Mouse (Mus musculus) forebrain, embryonic 14.5 days (tissue): ENCODE results near the gene Bpifb9a. TPM values are rescaled to one million over a fixed set of nuclear protein-coding genes. Genes with fewer than 3 reads are reported as not detected.
"Not testable (repeated sequence)": the region's sequence is repeated elsewhere in the genome, so short reads cannot be mapped to it uniquely, and the experiment has no call there.

Experiments used
- ATAC-seq: fragments of 200-750 bp; cut with Nextera tagmentation; 2 replicates; pipeline ENCODE4 v1.8.0; 2017; ENCODE audit warnings: mild to moderate bottlenecking, moderate library complexity
- DNase-seq: peaks from one replicate; pipeline ENCODE4 v3.0.0-alpha.2; 2015; ENCODE audit warnings: low spot score
- H3K27ac ChIP-seq: fragments of 300-500 bp; sonication (generic); 2 replicates; pipeline ENCODE4 v1.5.1; 2014; ENCODE audit warnings: low read depth, mild to moderate bottlenecking, control low read depth, low read length, moderate library complexity
- H3K27me3 ChIP-seq: fragments of 300-500 bp; sonication (generic); replicated peaks from 2 replicates; pipeline ENCODE4 v1.6.1; 2014; ENCODE audit warnings: low read length, control low read depth, mixed read lengths; ENCODE audit not compliant: control insufficient read depth, insufficient read depth
- H3K36me3 ChIP-seq: fragments of 300-500 bp; sonication (generic); 2 replicates; pipeline ENCODE4 v1.6.1; 2014; ENCODE audit warnings: low read length, control low read depth; ENCODE audit not compliant: control insufficient read depth, insufficient read depth
- H3K4me1 ChIP-seq: fragments of 300-500 bp; sonication (generic); 2 replicates; pipeline ENCODE4 v1.6.1; 2014; ENCODE audit warnings: antibody characterized with exemption, low read length, control low read depth; ENCODE audit not compliant: control insufficient read depth, insufficient read depth
- H3K4me2 ChIP-seq: fragments of 300-500 bp; sonication (generic); 2 replicates; pipeline ENCODE4 v1.6.1; 2014; ENCODE audit warnings: mild to moderate bottlenecking, control low read depth, low read length
- H3K4me3 ChIP-seq: fragments of 300-500 bp; sonication (generic); 2 replicates; pipeline ENCODE4 v1.5.1; 2014; ENCODE audit warnings: low read depth, low read length, control low read depth
- H3K9ac ChIP-seq: fragments of 300-500 bp; sonication (generic); 2 replicates; pipeline ENCODE4 v1.6.1; 2014; ENCODE audit warnings: mild to moderate bottlenecking, low read length, control low read depth, moderate library complexity
- H3K9me3 ChIP-seq: fragments of 300-500 bp; sonication (generic); replicated peaks from 2 replicates; pipeline ENCODE4 v1.6.1; 2016; ENCODE audit warnings: low read length, control low read depth, mixed read lengths; ENCODE audit not compliant: control insufficient read depth
- WGBS: fragments of 180-500 bp; shearing (Covaris S2); extraction: QIAGEN DNeasy Blood & Tissue Kit; methylation state at CpG from one replicate; pipeline ENCODE4 v1.1.7; 2014; 5-methylcytosine and 5-hydroxymethylcytosine counted together
- polyA plus RNA-seq: library from polyadenylated mRNA; unstranded; fragments of >200 nt; fragmentation: Nextera tagmentation; extraction: Ambion mirVana; gene quantifications from 2 replicates; pipeline ENCODE4 v1.2.1, GENCODE M21; 2014

Bpifb9a gene
- polyA plus RNA-seq, 1 experiment from 2014 or later = not detected

- 87% methylated on average over 3 of the region's 3 CpGs for WGBS
- not testable (repeated sequence) for H3K36me3 ChIP-seq
Measured at GRCm38 (mm10) chr2:154291866-154292265, 34.2 kb downstream of the Bpifb9a start.

GRCm38 (mm10) chr2:154292833-154293232 is 35.2 kb downstream of the Bpifb9a start:
- no peak overlapping the region for H3K4me3 ChIP-seq
- no peak for DNase-seq
- H3K36me3 ChIP-seq = no peaks in the 10 kb centered on the region
- H3K4me2 ChIP-seq = no peak overlapping the region
- no peak for ATAC-seq
- H3K27me3 ChIP-seq = no peaks in the 10 kb centered on the region
- no peak overlapping the region for H3K9ac ChIP-seq
- no peaks in the 10 kb centered on the region for H3K4me1 ChIP-seq
- WGBS = 94% methylated on average over 1 of the region's 1 CpGs
- H3K27ac ChIP-seq = no peak overlapping the region
- H3K9me3 ChIP-seq = no peaks in the 10 kb centered on the region

More at GRCm38 (mm10) chr2:154291866-154292265, 34.2 kb downstream of the Bpifb9a start:
- not testable (repeated sequence) for H3K9me3 ChIP-seq, DNase-seq, H3K4me2 ChIP-seq, ATAC-seq, H3K9ac ChIP-seq, H3K27ac ChIP-seq, H3K4me3 ChIP-seq, H3K4me1 ChIP-seq, H3K27me3 ChIP-seq

GRCm38 (mm10) chr2:154294746-154295145 is 37.1 kb downstream of the Bpifb9a start:
- H3K9me3 ChIP-seq, H3K27ac ChIP-seq, H3K9ac ChIP-seq, H3K4me1 ChIP-seq, H3K27me3 ChIP-seq, ATAC-seq, H3K36me3 ChIP-seq, H3K4me3 ChIP-seq, H3K4me2 ChIP-seq: not testable (repeated sequence)
- peak; percentile 79 for DNase-seq
- 6% methylated on average over 10 of the region's 10 CpGs for WGBS

GRCm38 (mm10) chr2:154300496-154300895 is 42.8 kb downstream of the Bpifb9a start:
- no peak overlapping the region for H3K27ac ChIP-seq
- H3K4me1 ChIP-seq = no peaks in the 10 kb centered on the region
- DNase-seq (peak; percentile 74), ATAC-seq (no peak)
- H3K4me3 ChIP-seq = no peak overlapping the region
- WGBS = 8% methylated on average over 1 of the region's 1 CpGs
- H3K27me3 ChIP-seq = no peaks in the 10 kb centered on the region
- H3K9me3 ChIP-seq = no peaks in the 10 kb centered on the region
- H3K36me3 ChIP-seq = no peaks in the 10 kb centered on the region
- H3K9ac ChIP-seq = no peak overlapping the region
- H3K4me2 ChIP-seq = no peak overlapping the region

- H3K9me3 ChIP-seq = no peaks in the 10 kb centered on the region
- H3K4me1 ChIP-seq = no peaks in the 10 kb centered on the region
- no peaks in the 10 kb centered on the region for H3K36me3 ChIP-seq
- 89% methylated on average over 3 of the region's 3 CpGs for whole genome bisulfite sequencing
- H3K9ac ChIP-seq = no peak overlapping the region
- no peak overlapping the region for H3K4me3 ChIP-seq
- no peak overlapping the region for H3K4me2 ChIP-seq
- no peaks in the 10 kb centered on the region for H3K27me3 ChIP-seq
- DNase-seq = no peak
- H3K27ac ChIP-seq = no peak overlapping the region
- ATAC-seq = no peak
Measured at GRCm38 (mm10) chr2:154301763-154302162, 44.1 kb downstream of the Bpifb9a start.

GRCm38 (mm10) chr2:154304604-154305003 is 47.0 kb downstream of the Bpifb9a start:
- not testable (repeated sequence) for H3K9ac ChIP-seq, H3K4me1 ChIP-seq, H3K27ac ChIP-seq, H3K4me2 ChIP-seq, H3K36me3 ChIP-seq, ATAC-seq, DNase-seq, H3K9me3 ChIP-seq, H3K4me3 ChIP-seq, H3K27me3 ChIP-seq
- WGBS = 90% methylated on average over 1 of the region's 3 CpGs

GRCm38 (mm10) chr2:154306927-154307326 is 49.3 kb downstream of the Bpifb9a start, which contains the start of gene Bpifb9b:
Gene Bpifb9b (plus strand): TSS chr2:154307227.
- WGBS = 81% methylated on average over 4 of the region's 4 CpGs
- not testable (repeated sequence) for H3K27me3 ChIP-seq, H3K4me1 ChIP-seq, H3K4me3 ChIP-seq, H3K4me2 ChIP-seq, H3K9ac ChIP-seq, H3K36me3 ChIP-seq, DNase-seq, H3K27ac ChIP-seq, ATAC-seq, H3K9me3 ChIP-seq

GRCm38 (mm10) chr2:154313771-154314170 is 56.1 kb downstream of the Bpifb9a start:
- WGBS = 79% methylated on average over 5 of the region's 5 CpGs
- not testable (repeated sequence) for H3K36me3 ChIP-seq, ATAC-seq

More at GRCm38 (mm10) chr2:154313771-154314170, 56.1 kb downstream of the Bpifb9a start:
- not testable (repeated sequence) for H3K9ac ChIP-seq, H3K4me3 ChIP-seq, H3K27ac ChIP-seq, DNase-seq, H3K27me3 ChIP-seq, H3K4me2 ChIP-seq, H3K4me1 ChIP-seq, H3K9me3 ChIP-seq
